Mouse (Mus musculus): Measurements from ENCODE around the gene Ninj1.

- no peak for TF ChIP-seq MAX (IDR thresholded peaks at IDR 0.05; ENCODE audit: low read length)
- no peak for TF ChIP-seq POLR2A (IDR thresholded peaks at IDR 0.05; ENCODE audit: control insufficient read depth in 1 of 2, insufficient read depth in 1 of 2, low read depth in 1 of 2, low read length in 2 of 2, poor library complexity in 1 of 2)
- TF ChIP-seq ZNF384 (IDR thresholded peaks at IDR 0.05; ENCODE audit: low read depth, low read length) = no peak
- no peak for TF ChIP-seq CTCF (IDR thresholded peaks at IDR 0.05 in 2 of 3, conservative IDR thresholded peaks at IDR 0.05 in 1 of 3; ENCODE audit: control insufficient read depth in 1 of 3, insufficient read depth in 1 of 3, low read depth in 2 of 3, low read length in 3 of 3, poor library complexity in 1 of 3, severe bottlenecking in 1 of 3)
- TF ChIP-seq SIN3A (IDR thresholded peaks at IDR 0.05; ENCODE audit: low read length) = no peak
- no peak for TF ChIP-seq HCFC1 (IDR thresholded peaks at IDR 0.05; ENCODE audit: low read depth, low read length)
- TF ChIP-seq E2F4 (IDR thresholded peaks at IDR 0.05; ENCODE audit: borderline replicate concordance, low read depth, low read length) = no peak
These were observed 58.0 kb downstream of the Ninj1 start for GRCm38 (mm10) chr13:49245251-49245650.

Data from MEL (cell line).